Mouse (Mus musculus) neutrophil, adult 5-6 weeks (primary cell): ENCODE data around the gene Cald1. TPM values are rescaled to one million over a fixed set of nuclear protein-coding genes. Genes with fewer than 3 reads are reported as not detected.

ENCODE experiments used
- ATAC-seq: fragments of 151-379, 151-347 bp; 2 replicates; pipeline ENCODE4 v1.8.0; 2017; ENCODE audit warnings: mild to moderate bottlenecking, moderate TSS enrichment; ENCODE audit not compliant: insufficient number of reproducible peaks, poor library complexity, low FRiP score, severe bottlenecking; ENCODE audit errors: extremely low read depth
- total RNA-seq: library from RNA; stranded (forward); fragments of 200-1000 nt; gene quantifications from 2 replicates; pipeline ENCODE4 v1.2.3, GENCODE M21; 2017

Cald1 gene
- total RNA-seq, 1 experiment from 2014 or later: 6.8 TPM

DNA sequence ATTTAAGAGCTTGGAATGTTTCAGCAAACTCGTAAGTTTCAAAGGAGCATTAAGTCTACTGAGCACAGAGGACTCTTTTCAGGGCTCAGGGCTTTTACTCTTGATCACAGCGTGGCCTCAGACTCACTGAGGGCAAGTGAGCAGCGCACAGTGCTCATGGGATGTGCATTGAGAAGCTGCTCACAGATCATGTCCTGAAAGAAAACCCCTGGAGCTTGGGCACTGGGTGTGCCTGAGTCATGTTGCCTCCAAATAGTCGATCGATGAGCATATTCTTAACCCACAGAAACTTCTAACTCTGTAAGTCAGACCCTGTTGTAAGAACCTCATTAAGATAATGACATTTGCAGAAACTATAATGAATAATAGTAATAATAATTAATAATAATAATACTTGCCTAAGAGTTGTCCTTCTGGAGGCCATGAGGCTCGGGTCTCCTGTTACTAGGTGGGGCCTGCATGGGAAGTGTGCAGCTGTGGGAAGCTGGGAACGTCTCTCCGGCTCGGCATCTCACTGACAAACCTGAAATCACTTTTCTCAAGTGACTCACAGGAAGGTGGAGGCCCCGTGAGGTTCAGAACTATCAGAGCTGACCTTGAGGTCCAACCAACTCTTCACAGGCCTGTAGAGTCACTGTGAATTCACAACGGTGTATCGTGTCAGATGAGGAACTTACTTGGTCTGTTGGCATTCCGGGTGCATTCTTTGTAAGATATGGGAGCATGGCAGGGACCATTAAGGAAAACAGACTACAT, 136.8 kb downstream of the Cald1 start:
- no peak for ATAC-seq

DNA sequence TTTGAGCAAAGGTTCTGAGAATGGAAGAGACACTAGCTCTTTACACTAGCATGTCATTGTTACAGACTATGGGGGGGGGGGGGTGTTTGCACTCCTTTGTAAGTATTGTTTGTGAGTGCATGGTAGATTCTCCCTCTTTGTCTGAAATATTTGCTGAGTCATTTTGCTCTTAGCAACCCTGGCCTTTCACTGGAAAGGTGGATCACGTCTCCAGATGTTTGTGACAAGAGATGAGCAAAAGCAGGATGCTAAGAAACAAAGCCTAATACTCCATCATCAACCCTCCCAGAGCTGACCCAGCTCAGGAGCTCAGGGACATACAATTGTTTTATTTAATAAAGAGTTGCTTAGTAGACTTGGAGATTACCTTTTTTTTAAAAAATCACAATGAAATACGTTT, 138.6 kb downstream of the Cald1 start:
- ATAC-seq: no peak

DNA sequence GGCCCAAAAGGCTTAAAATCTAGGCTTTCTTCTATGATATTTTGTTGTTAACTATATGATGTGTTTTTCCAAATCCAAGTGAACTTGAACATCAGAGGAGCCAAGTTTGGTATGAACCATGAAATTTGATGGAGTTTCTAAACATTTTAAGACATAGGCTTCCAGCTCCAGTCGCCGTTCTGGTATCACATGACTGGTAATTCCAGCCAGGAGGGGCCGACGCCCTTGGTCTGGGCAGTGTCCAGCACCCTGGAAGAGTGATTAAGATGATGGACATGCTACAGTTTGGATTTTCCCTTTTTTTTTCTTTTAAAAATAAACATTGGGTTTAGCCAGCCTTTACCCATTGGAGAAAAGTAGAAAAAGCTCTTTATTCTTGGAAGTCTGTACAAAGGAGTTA, 145.6 kb downstream of the Cald1 start:
- ATAC-seq: no peak

- no peak for ATAC-seq
These were observed 149.5 kb downstream of the Cald1 start for GRCm38 (mm10) chr6:34747846-34748245.

GRCm38 (mm10) chr6:34748566-34748965, 150.3 kb downstream of the Cald1 start:
- no peak for ATAC-seq

GRCm38 (mm10) chr6:34749526-34749925, 151.2 kb downstream of the Cald1 start:
- ATAC-seq: no peak

DNA sequence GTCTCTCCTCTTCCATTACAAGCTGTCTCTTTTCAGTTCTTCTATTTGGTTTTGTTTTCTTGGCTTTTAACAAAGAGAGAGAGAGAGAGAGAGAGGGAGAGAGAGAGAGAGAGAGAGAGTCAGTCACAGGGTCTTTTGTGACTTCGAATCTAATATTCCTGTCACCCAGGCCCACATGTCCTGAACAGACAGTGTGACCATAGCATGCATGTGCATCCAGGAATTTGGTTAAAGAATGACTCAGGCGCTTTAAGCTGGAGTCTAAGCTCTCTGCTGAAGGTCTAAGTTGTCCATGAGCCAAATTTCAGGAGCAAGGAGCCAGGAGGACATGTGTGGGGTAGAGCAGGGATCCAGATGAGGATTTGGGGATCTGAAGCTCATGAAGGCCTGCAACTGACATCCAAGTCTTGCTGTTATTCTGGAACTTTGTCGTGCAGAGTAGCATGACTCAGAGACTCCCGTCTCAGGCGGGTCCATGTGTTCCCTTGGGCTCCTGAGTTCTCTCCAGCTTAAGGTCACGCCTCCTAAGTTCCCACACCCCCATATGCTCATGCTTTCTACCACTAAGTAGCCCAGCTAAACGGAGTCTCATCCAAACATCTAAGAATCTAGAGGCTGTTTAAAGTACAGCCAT, 152.3 kb downstream of the Cald1 start:
- no peak for ATAC-seq

- no peak for ATAC-seq
These were observed 153.3 kb downstream of the Cald1 start for GRCm38 (mm10) chr6:34751625-34752024.

DNA sequence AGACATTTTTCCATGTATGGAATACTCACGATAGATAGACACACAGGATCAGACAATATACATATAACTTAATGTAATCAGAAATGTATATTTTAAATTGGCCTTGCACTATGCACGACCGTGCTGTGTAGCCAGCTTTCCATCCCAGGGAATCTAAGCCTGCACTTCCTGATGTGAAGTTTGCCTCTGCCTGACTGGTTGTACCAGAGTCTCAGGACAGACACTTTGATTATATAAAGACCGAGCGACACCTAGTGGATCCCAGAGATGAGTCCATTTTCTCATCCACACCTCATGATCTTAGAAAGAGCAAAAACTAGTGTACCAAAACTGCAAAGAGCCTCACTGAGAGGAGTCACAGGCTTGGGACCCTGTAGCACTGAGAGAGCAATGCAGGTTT, 156.1 kb downstream of the Cald1 start:
- no peak for ATAC-seq

DNA sequence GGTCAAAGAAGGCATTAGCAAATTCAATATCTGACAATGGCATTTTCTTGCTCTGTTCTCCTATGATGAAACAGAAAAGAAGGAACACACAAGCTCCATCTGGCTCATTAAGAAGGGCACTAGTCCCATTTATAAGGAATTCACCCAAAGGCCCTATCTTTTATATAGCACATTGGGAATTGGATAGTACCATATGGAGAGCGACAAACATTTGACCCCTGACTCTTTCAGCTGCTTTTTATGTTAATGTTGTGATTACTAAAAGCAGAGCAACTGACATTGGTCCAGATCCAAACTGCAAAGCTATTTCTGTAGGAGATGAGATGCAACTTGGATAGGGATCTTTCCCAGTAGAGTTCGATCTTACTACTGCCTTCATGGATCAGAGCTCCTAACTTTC, 160.0 kb downstream of the Cald1 start:
- ATAC-seq: no peak

GRCm38 (mm10) chr6:34760023-34760422, 161.7 kb downstream of the Cald1 start:
- peak; percentile 42; the same call in 1 of the 2 replicates for ATAC-seq

DNA sequence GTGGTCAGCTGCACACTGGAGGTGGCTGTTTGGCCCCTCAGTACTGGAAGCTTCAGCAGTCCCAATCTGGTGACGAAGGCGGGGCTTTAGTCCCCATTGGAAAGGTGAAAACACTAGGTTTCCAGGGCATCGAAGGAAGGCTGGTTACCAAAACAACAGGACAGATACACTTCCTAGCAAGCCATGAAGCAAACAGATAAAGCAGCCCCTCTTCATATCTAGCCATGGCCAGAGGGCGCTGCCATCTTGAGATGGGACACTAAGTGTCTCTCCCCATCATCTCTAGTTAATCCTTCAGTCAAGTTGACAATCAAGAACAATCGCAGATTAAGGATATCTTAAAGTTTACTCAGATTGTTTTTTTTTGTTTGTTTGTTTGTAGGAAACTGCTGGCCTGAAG, 167.4 kb downstream of the Cald1 start:
- no peak for ATAC-seq

- ATAC-seq: no peak
These were observed 171.7 kb downstream of the Cald1 start for GRCm38 (mm10) chr6:34769984-34770383.

DNA sequence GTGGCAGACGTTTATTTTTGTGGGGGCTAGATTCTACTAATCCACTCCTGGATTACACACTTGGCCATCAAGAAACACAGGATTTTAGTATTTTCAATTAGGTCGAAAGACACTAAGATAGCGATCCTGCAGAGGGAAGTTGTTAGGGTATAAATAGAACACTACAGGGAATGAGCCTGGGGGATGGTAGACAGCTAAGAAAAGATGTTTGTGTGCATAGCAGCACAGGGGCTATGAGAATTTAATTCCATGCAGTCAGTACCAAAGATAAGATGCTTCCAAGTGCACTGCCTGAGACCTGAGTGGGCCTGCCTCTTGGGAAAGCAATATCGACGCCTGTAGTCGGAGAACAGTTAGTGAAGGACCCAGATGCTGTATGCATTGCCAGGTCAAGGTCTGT, 172.2 kb downstream of the Cald1 start:
- ATAC-seq: no peak

- no peak for ATAC-seq
These were observed 178.1 kb downstream of the Cald1 start for GRCm38 (mm10) chr6:34776396-34776795.

- no peak for ATAC-seq
These were observed 178.8 kb downstream of the Cald1 start for GRCm38 (mm10) chr6:34777094-34777493.

DNA sequence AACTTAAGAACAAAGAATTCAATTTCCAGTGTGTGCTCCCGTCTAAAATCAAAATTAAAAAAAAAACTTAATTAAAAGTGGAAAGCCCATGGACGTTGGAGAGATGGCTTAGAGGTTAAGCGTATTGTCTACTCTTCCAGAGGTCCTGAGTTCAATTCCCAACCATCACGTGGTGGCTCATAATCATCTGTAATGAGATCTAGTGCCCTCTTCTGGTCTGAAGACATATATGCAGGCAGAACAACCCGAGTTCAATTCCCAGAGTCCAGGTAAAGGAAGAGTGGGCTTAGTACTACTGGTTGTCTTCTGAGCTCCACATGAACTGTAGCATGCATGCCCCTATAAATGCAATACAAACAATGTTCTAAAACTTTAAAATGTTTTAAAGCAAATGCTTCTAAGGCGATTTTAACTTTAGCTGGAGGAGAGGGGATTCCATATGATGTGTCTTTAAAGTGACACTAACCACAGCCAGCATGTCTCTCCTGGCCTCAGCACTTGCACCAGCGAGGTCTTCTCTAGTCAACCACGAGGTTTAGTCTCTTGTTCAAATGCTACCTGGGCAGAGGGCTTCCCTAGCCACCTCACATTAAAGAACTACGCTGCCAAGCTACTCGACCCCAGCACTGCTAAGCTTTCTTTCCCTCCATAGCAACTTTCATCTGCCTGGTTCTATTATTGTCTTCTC, 179.8 kb downstream of the Cald1 start:
- ATAC-seq: no peak

DNA sequence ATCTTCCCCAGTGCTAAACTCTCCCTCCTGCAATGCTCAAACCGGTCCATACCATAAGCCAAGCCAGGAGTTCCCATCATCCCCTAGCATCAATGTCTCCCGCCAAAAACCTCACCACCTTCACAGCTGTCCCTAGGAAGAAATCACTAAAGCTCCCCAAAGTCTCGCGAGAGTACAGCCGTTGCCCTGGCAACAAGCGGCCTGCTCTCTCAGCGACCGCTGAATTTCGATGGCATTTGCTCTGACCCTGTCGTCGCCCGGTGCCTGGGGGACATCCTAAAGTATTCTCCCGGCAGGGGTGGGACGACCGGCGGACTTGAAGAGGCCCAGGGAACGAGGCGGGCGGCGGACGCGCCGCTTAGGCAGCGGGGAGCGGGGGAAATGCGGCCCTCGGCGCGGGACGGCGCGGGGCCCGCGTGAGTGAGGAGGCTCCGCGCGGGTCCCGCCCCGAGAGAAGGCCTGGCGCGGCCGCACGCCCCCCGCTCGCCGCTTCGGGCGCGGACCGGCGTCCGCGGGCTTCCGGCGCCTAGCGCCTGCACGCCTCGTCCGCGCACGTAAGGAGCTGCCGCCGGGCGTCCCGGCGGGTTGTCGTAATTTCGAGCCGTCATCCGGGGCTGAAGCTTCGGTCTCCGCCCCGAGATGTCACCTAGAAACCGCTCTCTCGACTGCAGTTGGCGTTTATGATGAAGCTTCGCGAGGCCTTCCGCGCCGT, 182.1 kb downstream of the Cald1 start, which contains the start of gene Agbl3:
Gene Agbl3, plus strand, starts transcription at position 202 of the 712 bp plus-strand sequence.
- peak; percentile 90 for ATAC-seq

- ATAC-seq: no peak
These were observed 182.6 kb downstream of the Cald1 start for GRCm38 (mm10) chr6:34780943-34781289.
